Mouse (Mus musculus): Measurements from ENCODE around the gene Ttc9b.
A peak's percentile ranks its signal among the peaks of the same experiment; 100 is the strongest.
"Not testable (repeated sequence)": the region's sequence is repeated elsewhere in the genome, so short reads cannot be mapped to it uniquely, and the experiment has no call there.

The Ttc9b gene

DNA sequence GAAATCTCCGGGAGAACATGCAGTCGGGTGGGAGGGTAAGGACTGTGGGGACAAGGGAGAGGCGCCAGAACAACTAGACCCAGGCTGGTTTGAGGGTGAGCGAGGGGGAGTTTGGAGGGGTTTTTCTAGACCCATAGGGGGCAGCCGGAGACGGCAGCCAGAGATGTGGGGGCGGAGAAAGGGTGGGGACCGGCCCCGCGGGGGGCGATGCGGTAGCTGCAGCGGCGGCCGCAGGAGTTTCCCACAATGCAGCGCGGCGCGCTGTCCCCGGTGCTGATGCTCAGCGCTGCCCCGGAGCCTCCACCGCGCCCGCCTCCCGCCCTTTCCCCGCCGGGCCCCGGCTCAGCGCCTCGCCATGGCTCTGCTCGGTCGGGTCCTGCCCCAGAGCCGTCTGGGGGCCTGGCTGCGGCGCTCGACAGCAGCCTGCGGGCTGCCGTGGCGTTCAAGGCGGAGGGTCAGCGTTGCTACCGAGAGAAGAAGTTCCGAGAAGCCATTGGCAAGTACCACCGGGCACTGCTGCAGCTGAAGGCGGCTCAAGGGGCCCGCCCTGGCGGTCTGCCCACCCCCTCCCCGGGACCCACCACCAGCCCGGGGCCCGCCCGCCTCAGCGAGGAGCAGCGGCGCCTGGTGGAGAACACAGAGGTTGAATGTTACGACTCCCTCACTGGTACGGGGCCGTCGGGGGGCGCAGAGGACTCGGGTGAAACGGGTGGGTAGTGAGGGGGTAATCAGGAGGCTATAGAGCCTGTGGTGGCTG, at the start of gene Ttc9b:
Gene Ttc9b (plus strand): TSS at position 235 of the 757 bp plus-strand sequence.
- peak; percentile 75 for DNase-seq (ENCODE audit: low read depth, low spot score)

DNA sequence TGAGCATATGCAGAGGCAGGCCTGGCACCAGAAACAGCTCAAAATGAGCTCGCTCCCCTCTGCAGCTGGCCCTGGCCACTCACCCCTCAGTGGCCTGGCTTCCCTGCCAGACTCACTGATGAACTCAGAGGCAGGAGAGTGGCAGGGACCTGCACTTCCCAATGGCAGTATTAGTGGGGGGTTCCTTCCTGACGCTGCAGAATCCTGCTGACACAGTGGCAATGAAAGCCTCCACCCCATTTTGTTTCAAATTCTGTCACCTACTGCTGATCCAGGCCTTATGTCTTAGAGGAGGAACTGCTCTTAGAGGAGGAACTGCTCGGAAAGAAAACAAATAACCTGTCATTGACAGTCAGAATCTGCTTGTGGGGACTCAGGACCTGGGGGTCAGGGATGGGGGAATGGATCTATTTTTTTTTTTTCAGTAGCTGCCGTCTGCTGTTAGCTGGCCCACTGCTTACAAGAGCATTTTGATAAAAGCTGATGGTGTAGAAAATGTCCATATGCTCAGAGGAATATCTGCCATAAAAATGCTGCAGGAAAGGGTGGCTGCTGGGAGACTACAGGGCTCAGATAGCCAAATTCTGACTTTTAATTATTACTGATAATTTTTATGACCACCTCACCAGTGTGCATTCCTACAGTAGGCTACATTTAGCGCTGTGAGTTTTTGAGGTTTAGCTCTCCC, 48.9 kb upstream of the Ttc9b start:
- DNase-seq (ENCODE audit: low read depth, low spot score) = no peak

DNA sequence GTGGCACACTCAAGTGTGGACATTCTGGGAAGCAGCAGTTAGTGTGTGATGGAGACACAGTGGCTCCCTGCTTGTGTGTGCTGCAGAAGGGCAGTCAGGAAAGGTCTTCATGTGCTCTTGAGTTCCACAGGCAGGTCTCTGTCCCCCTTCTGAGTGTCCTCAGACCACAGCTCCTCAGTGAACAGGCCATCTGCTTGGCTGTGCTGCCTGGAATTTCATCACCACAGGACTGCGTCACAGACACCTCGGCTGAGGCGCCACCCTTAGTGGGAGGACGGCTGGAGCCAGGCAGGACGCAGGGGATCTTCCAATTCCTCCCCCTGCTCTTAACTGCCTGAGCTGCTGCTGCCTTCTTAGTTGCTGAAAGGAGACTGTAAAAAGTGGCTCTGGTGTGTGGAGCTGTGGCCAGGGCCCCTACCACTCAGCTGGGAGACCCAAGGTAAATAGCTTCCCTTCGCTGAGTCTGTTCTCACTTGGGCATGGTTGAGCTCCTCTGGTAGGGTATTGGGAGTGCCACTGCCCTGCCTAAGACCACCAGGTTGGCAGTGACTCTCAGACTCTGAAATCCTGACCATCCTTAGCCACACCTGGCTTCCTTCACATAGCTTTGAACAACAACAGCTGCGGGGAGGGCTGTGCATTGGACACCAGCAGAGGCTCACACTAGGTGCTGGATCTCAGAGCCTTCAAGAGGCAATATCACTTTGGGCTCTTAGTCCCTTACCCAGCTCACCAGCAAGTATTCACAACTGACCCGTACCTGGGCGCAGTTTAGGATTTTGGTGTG, 48.0 kb upstream of the Ttc9b start:
- no peak for DNase-seq (ENCODE audit: low read depth, low spot score)

DNA sequence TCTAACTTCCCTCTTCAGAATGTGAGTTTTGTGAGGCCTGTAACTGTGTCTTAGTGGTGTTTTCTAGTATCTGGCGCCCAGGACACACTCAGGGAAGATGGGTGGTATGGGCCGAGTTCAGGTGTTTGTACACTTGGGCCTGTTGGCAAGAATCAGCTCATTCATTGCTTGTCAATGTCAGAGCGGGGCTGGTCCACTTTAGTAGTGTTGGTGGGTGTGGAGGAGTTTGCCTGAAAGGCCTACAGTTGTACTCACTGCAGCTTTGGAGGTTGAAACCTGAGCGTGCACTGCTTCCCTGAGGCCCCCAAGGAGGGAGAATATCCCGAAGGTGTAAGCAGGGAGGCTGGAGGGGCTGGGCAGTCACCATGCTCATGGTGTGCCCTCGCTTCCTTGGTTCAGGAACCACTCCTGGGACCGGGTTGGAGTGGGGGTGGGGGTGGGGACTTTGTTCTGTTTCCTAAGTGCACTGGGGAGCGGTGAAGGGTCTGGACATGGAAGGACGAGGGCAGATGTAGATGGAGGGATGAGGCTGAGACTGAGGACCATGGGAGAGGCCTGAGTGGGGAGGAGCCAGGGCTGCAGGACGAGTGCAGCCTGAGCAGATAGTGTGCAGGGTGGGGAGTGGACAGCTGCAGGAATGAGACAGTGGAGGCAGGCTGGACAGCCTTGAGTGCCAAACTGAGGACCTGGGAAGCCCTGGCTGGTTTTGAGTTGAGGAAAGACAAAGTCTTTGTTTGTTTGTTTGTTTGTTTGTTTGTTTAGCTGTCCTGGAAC, 47.0 kb upstream of the Ttc9b start:
- no peak for DNase-seq (ENCODE audit: low read depth, low spot score)

DNA sequence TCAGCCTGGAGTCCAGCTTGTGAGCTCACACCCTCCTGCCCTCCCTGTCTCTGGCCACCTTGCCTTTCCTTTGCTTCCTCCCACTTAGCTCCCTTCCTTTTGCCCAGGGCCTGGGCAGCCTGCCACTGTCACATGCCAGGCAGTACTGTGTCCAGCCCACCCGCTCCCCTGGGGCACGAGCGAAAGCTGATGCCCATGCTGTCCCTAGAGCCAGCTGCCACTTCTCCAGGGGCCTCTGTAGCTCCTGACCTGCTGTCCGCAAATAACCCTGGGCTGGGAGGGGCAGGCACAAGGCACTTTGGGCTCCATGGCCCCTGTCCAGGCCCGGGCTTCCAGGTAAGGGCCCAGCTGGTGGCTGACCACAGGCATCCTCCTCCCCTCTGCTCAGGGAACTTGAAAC, 46.1 kb upstream of the Ttc9b start:
- no peak for DNase-seq (ENCODE audit: low read depth, low spot score)

DNA sequence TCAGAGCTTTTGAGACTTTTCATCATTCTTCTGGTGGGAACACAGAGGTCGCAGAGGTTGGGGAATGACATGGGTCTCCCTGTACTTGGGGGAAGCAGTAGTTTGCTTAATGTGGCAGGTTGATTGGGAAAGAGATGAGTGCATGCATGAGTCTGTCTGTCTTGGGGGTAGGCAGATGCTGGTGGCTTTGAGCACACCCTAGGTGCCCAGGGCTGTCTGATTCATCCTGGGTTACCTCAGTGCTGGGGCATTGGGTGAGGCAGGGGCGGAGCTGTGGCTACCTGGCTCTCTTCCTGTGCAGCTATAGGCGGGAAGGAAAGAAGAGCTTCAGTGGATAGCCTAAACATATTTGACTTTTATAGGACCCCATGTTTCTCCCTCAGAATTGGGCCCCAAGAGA, 45.6 kb upstream of the Ttc9b start:
- DNase-seq (ENCODE audit: low read depth, low spot score) = no peak

DNA sequence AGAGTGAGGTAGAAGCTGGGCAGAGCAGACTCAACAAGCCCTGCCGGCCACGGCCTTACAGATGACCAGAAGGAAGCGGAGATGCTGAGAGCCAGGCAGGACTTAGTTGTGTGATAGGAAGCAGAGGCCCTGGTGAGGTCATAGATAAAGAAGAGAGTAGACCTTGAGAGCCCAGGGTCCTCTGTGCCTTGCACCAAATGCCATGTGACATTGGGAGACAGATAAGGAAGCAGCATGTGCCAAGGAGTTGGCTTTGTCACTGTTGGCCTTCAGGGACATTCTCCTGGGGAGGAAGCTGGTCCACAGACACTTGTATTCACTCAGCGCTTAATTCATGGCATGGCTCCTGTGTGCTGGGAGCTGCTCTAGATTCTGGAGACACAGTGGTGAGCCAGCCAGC, 44.4 kb upstream of the Ttc9b start:
- DNase-seq (ENCODE audit: low read depth, low spot score) = no peak

DNA sequence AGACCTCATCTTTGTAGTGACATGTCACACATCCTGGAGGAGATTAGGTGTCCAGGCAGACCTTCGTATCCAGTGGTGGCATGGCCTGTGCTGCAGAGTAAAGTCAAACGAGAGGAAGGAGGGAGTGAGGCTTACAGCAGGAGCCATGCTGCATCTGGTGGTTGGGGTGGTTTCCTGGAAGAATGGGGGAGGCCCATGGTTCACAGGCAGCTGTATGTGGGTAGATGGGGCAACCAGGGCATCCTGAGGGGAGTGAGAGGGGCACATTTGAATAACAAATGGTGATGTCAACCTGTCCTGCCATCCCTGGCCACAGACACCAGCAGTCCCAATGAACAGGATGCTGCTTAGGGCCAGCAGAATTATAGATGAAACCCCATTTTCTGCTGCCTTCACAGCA, 44.0 kb upstream of the Ttc9b start:
- DNase-seq (ENCODE audit: low read depth, low spot score) = no peak

DNA sequence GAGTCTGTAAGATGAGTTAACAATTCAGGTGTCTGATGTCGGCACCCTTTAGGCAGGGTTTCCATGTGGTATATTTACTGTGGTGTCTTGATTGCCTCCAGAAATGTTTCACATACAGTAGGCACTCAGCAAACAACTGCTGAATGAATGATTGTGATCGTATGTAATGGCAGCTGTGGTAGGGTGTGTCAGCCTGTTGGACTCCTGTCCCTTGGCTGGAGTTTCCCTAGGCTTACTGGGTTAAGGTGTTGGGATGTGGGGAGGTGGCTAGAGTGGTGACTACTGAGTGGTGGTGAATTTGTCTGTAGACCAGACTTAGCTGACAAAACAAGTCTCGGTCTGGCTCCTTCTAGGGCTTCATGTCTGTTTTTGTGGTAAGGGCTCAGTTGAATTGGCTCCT, 43.3 kb upstream of the Ttc9b start:
- DNase-seq (ENCODE audit: low read depth, low spot score) = no peak

DNA sequence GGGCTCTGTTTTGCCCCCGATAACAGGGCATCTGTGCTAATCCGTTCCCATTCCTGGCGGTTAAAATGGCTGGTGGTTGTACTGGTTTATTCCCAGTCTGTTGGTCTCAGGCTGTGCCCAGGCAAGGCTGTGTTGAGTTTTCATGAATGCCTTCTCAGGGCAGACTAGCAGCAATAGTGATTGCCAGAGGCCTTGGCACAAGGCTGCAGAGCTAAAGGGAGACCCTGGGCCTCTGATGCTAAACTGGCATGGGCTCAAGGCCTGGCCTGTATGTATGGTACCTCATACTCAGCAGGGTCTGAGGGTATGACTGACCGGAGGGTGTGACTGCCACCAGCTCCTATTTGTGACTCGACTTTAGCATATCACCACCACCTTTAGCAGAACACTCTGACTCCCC, 42.8 kb upstream of the Ttc9b start:
- no peak for DNase-seq (ENCODE audit: low read depth, low spot score)

DNA sequence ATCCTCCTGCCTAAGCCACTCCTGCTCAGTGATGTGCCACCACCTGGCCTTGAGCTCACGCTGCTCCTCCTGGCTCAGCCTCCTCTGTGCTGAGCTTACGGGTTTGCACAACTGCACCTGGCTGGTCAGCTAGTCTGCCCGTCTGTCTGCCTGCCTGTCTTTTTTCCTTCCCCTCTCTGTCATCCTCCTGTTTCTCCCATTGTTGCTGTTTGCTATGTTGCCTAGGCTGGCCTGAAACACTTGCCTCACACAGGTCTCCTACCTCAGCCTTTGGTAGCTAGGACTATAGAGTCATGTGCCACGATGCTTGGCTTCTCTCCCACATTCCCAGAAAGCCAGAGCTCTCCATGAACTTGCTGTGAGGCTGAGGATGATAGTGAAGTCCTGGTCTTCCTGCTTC, 40.8 kb upstream of the Ttc9b start:
- no peak for DNase-seq (ENCODE audit: low read depth, low spot score)

DNA sequence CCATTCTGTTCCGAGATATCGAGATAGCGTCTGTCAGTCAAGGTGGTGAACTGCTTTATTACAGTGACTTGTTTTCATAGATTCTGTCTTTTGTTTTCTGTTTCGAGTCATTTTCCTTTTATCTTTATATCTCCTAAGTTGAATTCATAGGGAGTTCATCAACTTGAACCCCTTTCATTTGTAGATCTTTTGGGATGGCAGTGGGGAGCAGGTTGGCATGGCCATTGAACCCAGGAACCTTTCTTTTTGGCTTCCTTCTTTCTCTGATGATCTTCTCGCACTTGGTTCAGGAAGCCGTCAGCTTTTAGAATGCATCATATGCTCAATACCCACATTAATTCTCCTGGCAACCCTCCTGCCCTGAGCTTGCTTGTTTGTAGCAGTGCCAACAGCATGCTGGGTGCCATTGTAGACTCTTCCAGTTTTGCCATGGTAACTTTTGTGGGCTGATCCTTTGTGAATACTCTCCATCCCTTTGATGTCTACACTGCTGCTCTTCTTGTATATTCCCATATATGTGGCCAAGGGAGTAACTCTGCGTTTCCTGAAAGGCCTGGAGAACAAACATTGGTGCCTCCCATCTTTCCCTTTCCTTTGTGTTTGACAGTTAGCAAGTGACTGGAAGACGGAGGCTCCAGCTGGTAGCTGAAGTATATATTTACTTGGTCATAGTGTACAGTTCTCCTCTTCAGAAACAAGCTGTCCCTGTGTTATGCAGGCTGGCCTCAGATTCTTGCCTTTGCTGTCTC, 39.8 kb upstream of the Ttc9b start:
- no peak for DNase-seq (ENCODE audit: low read depth, low spot score)

DNA sequence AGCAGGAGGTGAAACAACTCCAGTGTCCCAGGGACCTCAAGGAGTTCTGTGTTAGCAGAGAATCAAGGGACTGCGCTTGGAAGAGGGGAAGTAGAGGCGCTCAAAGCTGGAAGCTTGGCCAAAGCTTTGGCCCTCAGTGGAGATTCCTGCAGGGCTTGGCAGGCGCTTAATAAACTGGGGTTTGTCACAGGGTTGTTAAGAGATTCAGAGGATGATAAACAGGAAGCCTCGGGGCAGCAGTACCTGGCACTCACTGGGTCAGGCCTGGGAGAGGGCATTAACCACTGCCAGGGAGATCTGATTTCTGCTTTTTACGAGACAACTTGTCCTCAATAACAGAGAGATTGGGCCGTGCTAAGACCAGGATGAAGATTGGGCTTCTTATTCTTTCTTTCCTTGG, 32.7 kb upstream of the Ttc9b start:
- DNase-seq (ENCODE audit: low read depth, low spot score) = no peak

DNA sequence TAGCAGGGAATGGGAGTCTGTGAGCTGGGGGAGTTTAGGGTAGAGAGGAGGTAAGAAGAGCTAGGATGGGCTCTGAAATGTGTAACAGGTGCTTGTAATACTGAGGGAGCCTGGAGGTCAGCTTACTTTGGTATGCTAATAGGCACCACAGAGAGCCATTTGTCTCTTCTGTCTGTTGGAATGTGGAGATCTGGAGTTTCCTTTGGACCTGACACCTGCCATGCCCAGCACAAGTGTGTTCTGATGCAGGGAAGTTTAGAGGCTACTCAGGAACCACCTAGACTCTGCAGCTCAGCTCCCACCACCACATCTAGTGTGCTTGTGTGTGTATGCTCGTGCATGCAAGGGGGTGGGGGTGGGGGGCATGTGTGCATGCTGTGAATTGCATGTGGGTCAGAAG, 31.5 kb upstream of the Ttc9b start:
- peak; percentile 96 for DNase-seq (ENCODE audit: low read depth, low spot score)

DNA sequence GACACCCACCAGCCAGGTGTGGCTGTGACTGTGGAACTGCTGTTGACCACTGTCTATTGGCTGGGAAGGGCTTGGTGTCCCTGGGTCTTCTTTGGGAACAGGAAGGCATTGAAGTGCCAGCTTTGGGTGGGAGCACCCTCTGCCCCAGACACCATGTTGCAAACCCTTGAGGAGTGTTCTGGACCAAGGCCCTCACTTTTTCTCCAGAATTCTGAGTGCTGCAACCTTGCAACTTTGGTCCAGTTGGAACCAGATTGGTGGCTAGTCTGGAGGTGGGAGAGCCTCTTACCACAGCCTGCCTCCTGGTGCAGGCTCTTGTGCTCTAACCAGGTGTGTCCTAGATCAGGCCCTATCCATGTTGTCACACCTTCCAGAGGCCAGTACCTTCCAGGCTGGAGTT, 28.7 kb upstream of the Ttc9b start:
- DNase-seq (ENCODE audit: low read depth, low spot score) = no peak

DNA sequence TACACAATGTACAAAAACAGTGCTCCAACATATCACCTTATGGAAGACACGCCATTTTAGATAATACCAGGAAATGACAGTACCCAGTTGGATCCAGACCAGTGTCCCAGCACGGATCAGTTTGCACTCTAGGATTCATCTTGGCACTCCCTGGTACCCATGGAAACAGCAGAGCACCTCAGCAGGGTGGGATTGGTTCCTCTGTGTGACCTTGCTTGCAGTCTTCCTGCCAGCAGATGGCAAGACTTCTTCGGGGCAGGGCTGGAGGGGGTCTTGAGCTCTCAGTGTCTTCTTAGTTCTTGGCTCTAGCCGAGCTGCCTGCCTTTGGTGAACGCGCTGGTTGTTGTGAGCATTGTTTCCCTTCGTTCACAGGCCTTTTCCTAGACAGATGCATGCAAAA, 26.0 kb upstream of the Ttc9b start:
- peak; percentile 61 for DNase-seq (ENCODE audit: low read depth, low spot score)

DNA sequence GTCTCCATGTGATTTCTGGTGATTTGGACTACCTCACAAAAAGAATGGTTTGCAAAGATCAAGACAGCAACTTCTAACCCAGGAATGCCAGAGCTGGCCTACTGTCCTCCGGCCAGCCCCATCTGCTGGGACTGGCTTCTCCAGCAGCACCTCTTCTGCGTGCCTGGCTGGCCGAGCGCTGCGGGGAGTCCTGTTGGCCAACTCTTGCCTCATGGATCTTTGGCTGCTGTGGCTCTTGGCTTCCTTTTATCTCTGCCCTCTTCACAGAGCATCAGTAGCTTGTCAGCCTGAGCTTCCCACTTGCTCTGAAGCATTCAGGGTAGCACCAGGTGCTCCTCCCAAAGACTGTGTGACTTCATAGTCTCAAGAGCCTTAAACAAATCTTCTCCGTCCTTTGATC, 25.5 kb upstream of the Ttc9b start:
- DNase-seq (ENCODE audit: low read depth, low spot score) = no peak

DNA sequence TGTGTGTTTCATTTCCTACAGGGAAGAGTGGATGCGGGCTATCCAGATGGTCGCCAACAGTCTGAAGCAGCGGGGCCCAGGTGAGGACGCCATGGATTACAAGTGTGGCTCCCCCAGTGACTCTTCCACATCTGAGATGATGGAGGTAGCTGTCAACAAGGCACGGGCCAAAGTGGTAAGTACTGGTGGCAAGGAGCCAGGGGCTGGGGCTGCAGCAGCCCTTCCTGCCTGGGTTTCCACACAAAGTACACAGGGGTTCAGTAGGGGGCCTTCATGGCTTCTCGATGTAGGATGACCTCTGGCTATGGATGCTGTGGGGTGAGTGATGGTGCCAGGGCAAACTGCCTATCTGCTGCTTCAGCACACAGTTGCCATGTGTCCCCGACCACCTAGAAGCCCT, 24.9 kb upstream of the Ttc9b start:
- DNase-seq (ENCODE audit: low read depth, low spot score) = not testable (repeated sequence)

DNA sequence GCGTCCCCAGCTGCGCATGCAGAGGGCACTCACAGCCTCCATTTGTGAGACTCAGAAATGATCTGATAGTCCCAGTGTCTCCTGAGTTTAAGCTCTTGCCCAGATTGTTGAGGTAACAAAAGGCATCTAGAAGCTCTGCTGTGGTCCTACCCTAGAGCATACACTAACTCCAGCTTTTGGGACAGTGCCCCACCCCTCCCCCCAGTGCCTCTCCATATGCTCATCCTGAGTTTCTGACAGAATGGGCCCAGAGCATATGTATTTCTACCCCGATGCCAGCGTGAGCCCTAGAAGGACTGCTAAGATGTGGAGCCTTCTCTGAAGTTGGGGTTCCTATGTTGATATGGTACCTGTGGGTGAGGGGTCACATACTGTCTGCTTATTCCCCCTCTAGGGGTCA, 22.3 kb upstream of the Ttc9b start:
- no peak for DNase-seq (ENCODE audit: low read depth, low spot score)

DNA sequence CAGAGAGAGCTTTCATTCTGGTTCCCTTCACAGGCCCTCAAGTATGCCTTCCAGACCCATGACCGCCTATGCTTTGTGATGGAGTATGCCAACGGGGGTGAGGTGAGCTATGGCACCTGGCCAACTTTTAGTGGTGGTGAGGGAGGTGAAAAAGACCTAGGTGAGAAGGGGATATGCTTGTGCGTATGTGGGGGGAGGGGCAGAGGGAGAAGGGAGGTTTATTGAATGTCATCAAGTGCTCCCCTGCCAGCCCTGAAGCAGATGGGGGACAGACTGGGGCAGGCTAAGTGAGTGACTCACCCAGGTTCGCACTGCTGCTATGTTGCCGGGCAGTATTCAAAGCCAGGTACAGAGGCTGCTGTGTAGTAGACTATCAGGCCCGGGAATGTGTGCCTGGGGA, 20.5 kb upstream of the Ttc9b start:
- no peak for DNase-seq (ENCODE audit: low read depth, low spot score)

DNA sequence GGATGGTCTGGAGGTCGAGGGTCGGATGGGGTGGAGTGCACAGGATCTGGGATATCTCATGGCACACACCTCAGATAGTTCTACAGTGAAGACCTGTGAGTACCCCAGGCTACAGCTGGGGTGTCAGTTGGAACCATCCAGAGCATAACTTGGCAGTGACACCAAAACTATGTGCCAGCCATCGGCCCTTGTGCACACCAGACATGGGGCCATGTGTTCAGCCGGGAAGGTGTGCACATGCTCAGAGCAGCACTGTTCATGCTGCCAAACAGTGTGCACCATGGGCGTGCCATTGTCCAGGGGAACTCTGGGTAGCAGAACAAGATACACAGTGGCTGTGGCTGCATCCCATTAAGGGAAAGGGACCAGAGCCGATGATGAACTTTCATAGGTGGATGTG, 19.0 kb upstream of the Ttc9b start:
- no peak for DNase-seq (ENCODE audit: low read depth, low spot score)
